Mouse (Mus musculus): Measurements from ENCODE around the gene Lsm14a.

The Lsm14a gene

DNA sequence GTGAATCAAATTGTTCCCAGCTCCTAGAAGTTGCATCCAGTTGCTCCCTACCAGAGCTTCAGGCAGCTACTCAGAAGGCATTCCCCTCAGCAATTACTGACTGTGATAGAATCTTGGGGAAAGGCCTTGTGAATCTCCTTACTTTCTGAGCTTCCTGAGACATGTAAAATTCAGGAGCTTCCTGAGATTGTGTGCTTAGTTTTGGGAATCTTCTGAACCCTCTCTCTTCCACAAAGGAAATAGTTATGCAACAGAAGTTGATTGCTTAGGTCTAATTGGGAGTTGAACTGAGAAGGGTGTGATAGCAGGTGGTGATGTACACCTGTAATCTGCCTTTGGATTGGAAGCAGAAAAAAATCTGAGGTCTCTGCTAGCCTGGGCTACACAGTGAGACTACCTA, at the start of gene Lsm14a:
Lsm14a (minus strand) TSS at position 101 of the 400 bp plus-strand sequence.
- DNase-seq (ENCODE audit: low spot score in 2 of 2) = no peak

DNA sequence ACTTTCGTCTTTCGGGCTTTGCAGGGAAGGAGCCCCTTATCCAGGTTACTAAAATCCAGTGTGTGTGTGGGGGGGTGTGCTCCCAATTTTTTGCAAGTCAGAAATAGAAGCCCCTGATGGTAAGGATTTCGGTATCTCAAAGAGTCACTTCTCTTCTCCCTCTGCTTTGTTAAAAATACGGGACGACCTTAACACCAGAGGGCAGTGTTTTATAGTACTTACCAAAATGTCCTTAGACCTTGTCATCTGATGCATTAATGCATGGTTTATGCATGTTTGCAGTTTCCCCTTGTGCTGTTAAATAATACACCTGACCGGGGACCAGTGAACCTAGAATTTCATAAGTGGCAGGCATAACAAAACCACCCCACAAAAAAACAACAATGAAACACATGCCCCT, 45.8 kb upstream of the Lsm14a start:
- DNase-seq (ENCODE audit: low spot score in 2 of 2) = no peak

DNA sequence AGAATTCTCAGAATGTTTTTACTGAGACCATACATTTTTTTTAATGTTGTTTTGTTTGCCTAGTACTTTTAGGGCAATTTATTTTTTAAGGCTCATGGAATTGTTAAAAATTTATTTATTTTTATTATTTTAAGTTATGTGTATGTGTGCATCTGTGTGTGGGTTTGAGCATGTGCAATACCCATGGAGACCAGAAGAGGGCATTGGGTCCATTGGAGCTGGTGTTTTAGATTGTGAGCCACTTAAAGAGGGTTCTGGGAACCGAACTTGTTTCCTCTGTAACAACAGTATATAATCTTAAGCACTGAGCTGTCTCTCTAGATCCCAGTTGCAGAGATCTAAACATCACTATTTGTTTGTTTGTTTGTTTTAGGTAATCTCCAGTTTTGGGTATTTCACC, 40.5 kb upstream of the Lsm14a start:
- DNase-seq (ENCODE audit: low spot score in 2 of 2) = no peak

DNA sequence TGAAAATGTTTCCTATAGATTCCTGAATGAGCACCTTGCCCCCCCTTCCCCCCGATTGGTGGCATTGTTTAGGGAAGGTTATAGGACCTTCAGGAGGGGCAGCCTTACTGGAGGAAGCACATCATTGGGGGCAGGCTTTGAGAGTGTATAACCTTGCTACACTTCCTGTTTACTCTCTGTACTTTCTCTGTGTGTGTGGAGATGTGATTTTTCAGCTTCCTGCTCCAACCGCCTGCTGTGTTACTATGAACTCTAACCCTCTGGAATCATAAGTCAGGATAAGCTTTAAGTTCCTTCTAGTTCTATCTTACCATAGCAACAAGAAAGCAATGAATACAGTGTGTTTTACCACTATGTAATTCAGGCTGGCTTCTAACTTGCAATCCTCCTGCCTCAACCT, 28.1 kb upstream of the Lsm14a start:
- no peak for DNase-seq (ENCODE audit: low spot score in 2 of 2)

DNA sequence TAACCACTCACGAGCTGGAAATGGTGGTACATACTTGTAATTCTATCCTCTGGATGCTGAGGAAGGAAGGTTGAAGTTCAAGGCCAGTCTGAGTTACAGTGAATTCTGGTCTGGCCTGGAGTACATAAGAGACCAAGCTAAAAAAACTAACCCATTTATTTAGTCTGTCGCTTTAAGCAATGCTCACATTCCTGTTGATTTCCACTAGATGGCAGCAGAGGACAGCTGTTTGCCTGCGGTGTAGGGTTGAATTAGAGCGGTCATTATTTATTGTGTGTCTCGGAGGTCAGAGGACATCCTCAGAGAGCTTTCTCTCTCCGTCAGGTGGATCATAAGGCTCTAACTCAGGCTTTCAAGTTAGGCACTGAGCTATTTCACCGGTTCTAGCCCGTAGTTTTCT, 14.4 kb upstream of the Lsm14a start:
- peak; percentile 14 to 38 for DNase-seq (ENCODE audit: low spot score in 2 of 2)

DNA sequence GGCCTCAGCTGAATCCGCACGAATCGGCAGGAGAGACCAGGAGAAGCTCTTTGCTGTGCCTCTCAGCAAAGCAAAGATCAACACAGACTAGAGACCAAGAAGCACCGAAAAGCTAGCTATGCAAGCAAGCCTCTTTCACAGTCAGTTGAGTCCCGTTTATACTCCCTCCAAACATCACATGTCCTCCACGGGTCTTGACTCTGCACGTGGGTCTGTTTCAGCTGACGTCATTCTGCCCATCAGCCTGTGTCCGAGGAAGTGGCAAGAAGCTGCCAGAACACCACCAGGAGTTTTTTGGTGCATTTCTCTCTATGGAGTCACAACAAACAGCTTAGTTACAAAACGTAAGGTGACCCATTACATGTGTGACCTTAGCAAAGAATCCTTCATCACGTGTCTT, 10.8 kb upstream of the Lsm14a start:
- no peak for DNase-seq (ENCODE audit: low spot score in 2 of 2)

DNA sequence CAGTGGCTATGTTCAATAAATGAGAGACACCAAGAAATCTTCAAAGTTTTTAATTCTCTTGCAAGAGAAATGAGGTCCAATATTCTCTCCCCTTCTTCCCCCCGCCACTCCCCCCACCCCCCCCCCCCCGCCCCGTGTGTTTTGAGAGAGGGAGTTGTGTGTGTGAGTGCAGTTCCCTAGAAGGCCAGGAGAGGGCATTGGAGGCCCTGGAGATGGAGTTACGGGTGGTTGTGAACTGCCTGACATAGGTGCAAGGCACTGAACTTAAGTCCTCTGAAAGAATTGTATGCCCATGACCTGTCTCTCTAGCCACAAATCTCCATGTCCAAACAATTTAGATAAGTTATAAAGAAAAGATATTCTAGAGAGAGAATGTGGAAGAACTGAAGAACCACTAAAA, 7.0 kb upstream of the Lsm14a start:
- no peak for DNase-seq (ENCODE audit: low spot score in 2 of 2)

DNA sequence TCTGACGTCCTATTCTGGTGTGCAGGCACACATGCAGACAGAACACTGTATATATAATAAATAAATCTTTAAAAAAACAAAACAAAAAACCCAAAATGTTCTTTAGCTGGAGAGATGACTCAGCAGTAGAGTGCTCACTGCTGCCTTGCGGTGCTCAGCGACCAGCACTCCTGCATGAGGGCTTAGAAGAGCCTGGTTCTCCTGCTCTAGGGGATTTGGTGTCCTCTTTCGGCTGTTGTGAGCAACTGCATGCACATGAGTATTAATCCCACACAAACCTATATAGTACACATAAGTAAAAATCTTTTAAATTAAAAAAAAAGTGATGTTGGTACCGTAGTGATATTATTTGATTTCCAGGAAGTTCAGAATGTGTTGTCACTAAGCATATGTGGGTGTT, 5.7 kb upstream of the Lsm14a start:
- no peak for DNase-seq (ENCODE audit: low spot score in 2 of 2)

DNA sequence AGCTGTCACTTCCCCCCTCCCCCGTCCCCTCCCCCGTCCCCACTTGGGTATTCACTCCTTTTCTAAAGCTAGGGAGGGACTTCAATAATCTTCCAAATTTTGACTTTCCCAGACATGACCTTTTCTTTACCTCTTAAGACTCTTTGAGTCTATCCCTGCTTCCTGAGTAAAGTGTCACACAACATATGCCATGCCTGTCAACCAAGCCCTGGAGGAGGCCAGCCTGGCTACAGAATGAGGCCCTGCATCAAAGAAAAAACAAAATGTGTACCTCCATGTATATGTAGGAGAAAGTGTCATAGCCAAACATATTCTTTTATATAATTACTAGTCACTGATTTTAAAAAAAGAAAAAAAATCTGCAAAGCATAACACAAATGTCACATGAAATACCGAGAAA, 3.7 kb upstream of the Lsm14a start:
- no peak for DNase-seq (ENCODE audit: low spot score in 2 of 2)

DNA sequence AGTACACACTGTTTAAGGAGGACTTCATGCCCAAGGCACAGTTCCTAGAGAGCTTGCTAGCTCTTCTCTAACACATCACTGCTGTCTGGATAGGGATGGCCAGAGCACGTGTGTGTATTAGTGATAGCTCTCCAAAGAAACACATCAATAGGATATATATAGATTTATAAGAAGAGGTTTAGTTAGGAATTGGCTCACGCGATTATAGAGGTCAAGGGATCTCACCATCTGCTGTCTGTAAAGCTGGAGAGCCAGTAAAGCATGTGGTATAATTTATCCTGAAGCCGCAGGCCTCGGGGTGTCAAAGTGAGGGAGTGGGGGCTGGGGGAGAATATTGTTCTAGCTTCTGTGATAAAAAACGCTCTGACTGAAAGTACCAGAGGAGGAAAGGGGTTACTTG, 2.6 kb upstream of the Lsm14a start:
- DNase-seq (ENCODE audit: low spot score in 2 of 2) = no peak

DNA sequence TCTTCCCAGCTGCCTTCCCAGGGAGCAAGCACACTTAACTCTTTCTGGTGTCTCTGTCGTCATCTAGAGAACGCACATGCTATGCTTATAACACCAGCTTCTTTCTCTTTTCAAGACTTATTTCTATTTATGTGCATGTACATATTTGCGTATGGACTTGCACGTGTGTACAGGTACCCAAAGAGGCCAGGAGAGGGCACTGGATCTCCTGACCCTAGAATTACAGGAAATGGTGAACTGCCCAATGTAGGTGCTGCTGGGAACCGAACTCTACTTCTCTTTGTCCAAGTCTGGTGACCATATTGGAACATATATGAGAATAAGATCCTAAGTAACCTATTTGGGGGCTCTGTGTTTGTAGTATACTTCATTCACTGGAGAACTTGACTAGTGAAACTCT, 1.5 kb upstream of the Lsm14a start:
- DNase-seq (ENCODE audit: low spot score in 2 of 2) = no peak

DNA sequence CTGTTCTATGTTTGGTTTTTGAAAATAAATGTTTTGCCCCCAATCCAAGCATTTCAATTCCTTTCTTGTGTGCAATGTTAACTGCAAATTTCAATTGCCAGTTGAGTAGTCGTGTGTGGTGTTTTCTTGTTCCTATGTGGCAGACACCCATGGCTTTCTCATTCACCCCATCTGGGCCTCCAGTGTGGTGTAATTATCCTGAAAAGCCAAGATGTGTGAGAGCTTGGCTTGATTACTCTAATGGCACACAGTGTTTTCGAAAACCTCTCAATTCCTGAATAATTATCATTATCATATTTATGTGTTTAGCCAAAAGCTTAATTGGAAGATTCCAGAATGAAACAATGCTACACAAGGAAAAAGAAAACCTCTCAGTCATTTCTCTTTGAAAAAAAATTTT, 976 bp upstream of the Lsm14a start:
- DNase-seq (ENCODE audit: low spot score in 2 of 2) = no peak

DNA sequence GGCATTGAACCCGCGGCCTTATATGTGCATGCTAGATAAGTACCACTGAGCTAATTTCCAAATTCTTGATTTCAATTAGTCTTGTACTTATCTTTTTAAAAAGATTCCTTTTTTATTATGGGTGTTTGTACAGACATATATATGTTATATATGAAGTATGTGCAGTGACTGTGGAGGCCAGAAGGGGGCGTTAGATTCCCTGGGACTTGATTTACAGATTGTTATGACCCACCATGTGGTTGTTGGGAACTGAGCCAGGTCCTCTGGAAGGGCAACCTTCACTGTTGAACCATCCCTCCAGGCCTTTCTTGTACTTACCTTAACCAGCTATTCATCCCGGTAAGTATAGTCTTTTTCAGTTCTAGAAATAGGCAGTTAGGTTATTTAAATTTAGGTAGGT, 780 bp downstream of the Lsm14a start:
- DNase-seq (ENCODE audit: low spot score in 2 of 2) = no peak

DNA sequence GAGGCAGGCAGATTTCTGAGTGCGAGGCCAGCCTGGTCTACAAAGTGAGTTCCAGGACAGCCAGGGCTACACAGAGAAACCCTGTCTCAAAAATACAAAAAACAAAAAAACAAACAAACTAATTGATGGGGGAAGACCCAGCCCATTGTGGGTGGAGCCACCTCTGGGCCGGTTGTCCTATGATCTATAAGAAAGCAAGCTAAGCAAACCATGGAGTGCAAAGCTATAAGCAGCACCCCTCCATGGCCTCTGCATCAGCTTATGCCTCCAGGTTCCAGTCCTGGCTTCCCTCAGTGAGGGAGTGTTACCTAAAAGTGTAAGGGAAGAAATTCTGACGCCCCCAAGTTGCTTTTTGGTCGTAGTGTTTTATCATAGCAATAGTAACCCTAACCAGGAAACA, 1.4 kb downstream of the Lsm14a start:
- DNase-seq (ENCODE audit: low spot score in 2 of 2) = no peak

DNA sequence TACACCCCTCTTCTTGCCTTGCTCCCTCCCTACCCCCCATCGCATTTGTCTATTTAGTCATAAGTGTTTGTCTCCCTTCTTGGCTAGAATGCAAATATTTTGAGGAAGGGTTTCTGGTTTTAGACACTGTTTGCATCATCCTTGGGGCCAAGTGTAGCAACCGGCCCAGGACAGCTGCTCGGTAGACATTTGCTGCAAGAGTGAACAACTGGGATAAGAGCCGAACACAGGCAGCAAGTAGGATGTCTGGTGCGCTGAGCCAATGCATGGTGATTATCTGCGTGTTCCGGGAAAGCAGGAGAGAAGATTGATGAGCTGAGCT, 2.3 kb downstream of the Lsm14a start:
- DNase-seq (ENCODE audit: low spot score in 2 of 2) = no peak

DNA sequence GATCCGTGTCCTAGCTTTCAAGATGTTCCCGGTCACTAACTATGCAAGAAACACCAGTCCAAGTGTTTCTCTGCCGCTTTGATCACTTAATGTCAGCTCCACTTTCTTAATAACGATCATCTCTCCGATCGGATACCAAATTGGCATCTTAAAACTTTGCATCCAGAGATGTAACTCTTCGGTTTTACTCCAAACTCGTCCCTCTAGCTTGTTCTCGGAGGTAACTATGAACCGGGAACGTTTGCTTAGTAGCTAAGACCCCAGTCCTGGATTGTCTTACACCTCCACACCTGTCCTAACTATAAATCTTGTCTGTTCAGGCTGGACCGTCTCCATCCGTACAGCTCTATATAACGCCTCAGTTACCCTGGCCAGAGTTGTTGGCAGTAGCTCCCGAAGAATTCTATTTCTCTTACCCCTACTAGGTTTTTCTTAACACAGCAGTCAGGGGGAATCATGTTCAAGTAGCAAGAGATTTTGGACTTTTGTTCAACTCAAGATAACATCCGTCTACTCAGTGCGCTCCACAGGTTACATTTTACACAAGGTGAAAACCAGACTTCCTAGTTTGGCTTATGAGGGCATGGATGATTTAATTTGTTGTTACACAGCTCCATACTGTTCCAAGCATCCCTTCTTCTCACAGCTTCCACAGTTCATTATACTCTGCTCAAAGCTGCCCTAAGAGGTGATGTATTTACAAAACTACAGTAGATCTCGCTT, 2.8 kb downstream of the Lsm14a start:
- DNase-seq (ENCODE audit: low spot score in 2 of 2) = peak in 1 of 2 experiments; percentile 5

DNA sequence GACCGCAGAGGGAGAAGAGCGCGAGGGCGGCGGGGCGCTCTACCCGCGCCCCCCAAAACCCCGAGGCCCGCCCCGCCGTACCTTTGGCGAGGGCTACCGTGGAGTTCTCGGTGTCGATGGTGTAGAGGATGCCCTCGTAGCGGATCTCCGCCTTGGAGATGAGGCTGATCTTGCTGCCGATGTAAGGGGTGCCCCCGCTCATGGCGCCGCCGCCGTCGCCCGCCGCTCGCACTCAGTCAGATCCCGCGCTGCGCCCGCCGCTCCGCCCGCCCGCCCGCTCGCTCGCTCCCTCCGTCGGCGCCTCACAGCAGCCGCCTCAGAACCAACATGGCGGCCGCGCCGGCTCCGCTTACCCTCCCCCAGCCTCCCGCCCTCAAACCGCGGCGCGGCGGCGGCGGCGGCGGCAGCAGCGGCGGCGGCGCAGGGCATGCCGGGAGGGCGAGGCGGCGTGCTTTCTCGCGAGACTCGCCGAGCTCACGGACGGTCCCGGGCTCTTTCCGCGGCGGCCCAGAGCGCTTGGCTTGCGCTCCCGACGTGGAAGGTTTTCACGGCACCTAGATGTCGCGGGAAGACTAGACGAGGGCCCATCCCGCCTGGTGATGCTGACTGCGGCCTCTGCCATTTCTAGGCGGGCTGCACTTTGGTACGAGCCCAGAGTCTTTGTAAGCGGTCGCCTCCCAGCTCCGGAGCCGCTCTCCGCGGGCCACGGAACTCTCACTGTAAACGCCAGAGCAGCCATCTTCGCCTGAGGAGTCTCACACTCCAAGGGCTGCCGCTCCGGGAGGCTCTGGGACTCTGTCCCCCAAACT, 3.6 kb downstream of the Lsm14a start:
- peak; percentile 90 for DNase-seq (ENCODE audit: low spot score in 2 of 2)

DNA sequence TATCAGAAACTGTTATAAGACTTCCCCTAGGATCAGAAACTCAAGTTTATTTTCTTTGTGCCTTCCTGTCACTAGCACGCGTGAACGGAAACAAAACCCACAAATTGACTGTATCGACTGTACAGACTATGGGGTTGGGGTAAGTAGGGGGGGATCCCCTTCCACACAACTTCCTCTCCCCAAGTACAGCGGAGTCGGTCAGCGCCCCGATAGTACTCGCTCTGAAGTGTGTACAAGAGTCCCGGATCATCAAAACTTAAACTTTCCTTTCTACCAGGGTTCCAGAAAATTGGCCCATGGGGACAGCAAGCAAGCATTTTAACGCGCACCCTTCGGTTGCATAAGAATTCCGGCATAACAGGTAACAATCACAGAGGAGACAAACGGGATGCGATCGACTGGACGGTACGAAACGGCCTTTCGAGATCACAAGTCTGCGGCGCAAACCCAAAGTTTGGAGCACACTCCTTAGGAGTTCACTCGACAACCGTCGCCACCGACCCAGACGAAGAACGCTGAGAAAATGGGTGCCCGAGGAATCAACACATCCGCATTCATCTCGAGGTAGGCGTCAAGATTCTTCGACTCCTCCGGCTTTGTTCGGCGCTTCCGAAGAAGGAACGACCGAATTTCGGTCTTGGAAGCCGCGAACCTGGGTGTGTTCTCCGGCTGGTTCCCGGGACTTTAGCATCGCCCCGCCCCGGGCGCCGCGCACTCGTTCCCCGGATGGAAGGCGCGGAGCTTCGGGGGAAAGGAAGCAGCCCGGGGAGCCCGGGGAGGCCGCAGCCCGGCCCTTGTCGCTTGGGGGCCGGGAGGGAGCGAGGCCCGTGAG, 4.5 kb downstream of the Lsm14a start:
- DNase-seq (ENCODE audit: low spot score in 2 of 2) = peak; percentile 85 to 86

DNA sequence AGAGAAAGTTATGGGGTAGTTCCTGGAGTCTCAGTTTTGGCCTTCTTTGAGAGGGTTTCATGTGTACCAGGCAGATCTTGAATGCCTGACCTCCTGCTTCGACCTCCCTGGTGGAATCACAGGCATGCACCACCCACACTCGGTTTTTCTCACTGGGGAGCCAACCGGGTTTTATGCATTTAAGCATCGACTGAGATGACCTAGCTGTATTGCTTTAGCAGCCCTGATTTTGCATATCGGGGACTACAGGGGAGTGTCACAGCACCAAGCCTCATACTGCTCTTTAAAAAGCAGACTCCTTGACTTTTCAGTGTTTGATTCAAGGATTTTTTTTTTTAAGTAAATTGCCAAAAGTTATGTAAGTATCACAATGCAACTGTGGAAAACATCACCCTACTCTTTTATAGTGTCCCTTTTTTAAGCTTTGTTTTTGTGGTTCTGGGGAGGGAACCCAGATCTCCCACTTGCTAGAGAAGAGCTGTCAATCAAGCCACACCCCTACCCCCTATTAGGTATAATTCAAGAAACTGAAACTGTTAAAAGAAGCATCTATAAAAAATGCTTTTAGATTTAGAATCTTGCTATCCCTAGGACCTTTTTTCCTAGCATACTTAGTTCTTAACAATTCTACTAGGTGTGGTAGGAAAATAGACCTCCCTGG, 5.2 kb downstream of the Lsm14a start:
- peak; percentile 14 to 19 for DNase-seq (ENCODE audit: low spot score in 2 of 2)

DNA sequence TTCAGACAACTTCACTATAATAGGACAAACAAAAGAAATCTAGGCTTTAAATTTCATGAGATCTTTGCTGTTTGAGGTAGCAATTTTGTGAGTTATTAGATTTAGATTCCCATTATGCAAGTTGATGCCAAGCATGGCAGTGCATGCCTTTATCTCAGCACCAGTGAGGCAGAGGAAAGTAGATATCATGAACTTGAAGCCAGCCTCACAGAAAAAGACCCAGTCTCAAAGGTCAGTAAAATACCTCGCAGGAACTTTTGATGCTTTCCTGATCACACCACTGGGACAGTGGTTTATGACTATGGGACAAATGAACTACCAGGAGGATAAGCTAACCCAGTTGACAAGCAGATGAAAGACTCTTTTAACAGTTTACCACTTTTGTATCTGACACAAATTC, 10.3 kb downstream of the Lsm14a start:
- no peak for DNase-seq (ENCODE audit: low spot score in 2 of 2)

DNA sequence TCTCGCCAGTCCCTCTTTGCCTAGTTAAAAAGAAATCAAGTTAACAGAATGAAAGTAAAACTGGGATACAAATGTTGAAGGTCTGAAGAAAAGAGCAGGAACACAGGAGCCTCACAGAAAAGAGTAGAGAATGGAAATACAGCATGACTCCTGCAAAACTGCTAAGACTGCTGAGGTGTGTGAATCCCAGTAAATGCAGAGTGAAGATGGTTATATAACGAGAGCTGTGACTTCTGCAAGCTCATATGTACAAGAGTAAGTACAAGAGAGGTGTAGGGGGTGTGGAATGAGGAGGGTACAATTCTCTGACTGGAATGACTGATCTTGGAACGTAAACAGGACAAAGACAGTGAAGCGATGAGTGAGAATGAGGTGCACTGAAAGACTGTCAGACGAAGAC, 11.4 kb downstream of the Lsm14a start:
- no peak for DNase-seq (ENCODE audit: low spot score in 2 of 2)

DNA sequence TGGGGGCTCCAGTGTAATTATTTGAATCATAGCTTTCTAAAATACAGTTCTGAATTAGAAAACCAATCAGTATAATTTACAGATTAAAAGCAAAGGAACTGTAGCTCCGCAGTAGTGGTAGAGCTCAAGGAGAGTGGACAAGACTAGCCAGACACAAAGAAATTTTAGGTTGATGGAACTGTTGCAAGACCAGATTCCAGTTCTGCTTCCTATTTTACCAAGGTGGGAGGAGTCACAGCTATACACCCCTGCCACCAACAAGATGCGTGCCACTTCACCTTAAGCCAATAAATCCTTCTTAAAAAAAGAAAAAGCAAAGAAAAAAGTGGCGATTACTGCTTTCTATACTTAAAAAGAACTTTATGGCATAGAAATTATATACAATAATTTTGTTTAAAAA, 12.8 kb downstream of the Lsm14a start:
- no peak for DNase-seq (ENCODE audit: low spot score in 2 of 2)

All from spleen, postnatal 36 days (tissue).